Mouse (Mus musculus): ENCODE data around the gene Setd1a.
A peak's percentile ranks its signal among the peaks of the same experiment; 100 is the strongest.
"Not testable (repeated sequence)": the region's sequence is repeated elsewhere in the genome, so short reads cannot be mapped to it uniquely, and the experiment has no call there.

The Setd1a gene

DNA sequence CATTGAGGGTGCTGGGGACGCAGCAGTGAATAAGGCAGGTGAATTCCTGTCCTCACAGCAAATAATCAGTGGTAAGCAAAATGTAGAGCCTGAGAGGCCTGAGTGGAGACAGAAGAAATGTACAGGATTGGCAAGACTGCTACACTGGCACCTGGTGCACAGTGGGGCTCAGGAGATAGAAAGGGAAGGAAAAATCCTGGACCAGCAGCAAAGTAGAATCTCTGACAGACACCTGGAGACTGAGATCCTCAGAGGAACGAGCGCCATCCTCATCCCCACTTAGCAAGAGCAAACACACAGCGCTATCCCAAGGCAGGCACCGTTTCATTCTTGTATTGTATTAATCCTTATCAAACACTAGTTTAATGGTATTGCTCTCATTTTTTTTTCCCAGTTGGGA lies 61.0 kb downstream of the Setd1a start:
- DNase-seq (ENCODE audit: low read depth) = no peak

DNA sequence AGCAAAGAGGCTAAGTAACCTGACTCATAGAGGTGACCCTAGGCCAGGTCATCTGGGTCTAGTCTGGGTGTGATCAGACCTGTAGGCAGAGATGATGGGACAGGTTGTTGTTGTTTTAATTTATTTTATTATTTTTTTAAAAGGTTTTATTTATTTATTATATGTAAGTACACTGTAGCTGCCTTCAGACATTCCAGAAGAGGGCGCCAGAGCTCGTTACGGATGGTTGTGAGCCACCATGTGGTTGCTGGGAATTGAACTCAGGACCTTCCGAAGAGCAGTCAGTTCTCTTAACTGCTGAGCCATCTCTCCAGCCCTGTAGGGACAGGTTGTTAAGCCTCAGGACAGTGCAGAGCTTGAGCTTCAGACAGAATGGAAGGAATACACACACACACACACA lies 61.4 kb downstream of the Setd1a start:
- not testable (repeated sequence) for DNase-seq (ENCODE audit: low read depth)

DNA sequence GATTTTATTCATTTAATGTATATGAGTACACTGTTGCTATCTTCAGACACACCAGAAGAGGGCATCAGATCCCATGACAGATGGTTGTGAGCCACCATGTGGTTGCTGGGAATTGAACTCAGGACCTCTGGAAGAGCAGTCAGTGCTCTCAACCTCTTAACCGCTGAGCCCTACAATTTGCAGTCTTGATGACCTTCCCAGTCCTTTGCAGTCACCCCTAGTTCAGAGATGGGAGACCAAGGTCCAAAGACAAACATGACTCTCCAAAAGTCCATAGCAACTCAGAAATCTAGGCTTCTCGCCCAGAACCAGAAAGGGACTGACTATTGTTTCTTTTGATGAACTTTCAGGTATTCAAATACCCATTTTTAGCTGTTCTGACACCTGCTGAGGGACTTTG lies 63.6 kb downstream of the Setd1a start:
- peak; percentile 24 for DNase-seq (ENCODE audit: low read depth)

DNA sequence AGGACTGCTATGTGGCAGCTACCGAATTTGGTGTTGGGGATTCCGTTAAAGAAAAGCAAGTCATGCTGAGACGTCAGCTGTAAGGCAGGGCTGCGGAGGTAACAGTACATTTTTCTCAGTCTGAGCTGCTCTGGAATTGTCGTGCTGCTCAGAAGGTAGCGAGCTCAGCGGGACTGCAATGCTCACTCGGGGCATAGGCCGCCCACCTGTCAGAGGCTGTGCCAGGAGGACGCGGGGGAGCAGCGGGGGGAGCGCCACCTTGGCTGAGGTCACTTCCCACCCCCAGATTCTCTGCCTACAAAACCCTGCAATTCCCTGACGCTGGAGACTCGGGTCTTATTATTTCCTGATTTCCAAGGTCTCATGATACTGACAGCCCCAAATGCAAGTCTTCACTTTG lies 64.4 kb downstream of the Setd1a start:
- DNase-seq (ENCODE audit: low read depth) = peak; percentile 81

DNA sequence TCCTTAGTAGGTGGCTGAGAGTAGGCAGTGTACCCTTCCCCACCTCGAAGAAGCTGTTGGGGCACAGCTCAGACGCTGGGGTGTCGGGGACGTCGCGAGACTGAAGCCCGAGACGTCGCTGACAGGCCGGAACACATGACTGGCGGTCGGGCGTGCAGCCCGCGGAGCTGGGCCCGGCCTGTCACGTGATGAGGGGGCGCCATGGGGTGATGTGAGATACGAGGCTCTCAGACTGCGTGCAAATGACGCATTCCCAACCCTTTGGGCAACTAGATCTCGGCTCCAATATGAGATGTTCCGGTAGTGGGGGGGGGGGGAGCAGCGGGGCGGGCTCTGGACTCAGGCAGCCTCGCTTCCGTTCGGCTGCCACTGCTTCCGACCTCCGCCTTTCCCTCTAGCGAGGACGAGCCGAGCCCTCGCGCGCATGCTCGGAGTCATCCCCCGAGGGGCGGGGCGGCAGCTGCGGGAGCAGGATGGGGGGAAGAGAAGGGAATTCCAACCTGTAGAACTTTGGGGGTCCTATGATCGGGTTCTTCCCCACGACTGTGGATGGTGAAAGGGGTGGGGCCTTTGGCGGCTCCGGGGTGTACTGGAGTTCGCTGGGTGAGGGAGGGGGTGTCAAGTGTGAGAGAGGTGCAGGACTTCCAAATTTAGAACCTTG lies 65.0 kb downstream of the Setd1a start:
- DNase-seq (ENCODE audit: low read depth) = peak; percentile 99

DNA sequence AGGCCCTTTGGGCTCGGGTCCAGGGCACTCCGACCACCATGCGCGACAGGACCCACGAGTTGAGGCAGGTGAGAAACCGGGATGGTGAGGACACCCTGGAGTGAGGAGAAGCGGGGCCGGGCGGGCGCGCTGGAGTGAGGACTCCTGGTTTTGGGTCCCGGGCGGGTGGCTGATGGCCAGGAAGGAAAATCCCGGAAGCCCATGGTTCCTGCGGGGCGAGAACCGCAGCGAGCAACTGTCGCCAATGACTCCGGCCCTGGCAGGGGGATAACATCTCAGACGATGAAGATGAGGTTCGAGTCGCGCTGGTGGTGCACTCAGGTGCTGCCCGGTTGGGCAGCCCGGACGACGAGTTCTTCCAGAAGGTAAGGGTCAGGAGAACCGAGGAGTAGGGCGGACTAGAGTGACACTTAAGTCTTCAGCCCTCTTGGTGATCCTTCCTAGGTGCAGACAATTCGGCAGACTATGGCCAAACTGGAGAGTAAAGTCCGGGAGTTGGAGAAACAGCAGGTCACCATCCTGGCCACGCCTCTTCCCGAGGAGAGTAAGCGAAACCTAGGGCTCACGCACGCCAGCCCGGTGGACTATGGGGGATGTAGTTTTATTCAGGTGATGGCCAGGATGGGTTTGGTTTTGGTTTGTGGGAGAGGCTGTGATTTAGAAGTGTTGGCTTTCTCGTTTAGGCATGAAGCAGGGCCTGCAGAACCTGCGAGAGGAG lies 65.7 kb downstream of the Setd1a start:
- DNase-seq (ENCODE audit: low read depth) = peak; percentile 86

Measured in 416B (cell line).